Mouse (Mus musculus) cortical plate, adult 2 months (tissue): ENCODE data around the gene Pcbp3. TPM values are rescaled to one million over a fixed set of nuclear protein-coding genes. Genes with fewer than 3 reads are reported as not detected.
A peak's percentile ranks its signal among the peaks of the same experiment; 100 is the strongest.

Experiments used
- H3K27ac ChIP-seq: fragments of 200-500 bp; 2 replicates; pipeline ENCODE4 v1.5.1; 2012; ENCODE audit warnings: low read length, control low read depth, inconsistent platforms; ENCODE audit not compliant: insufficient read depth
- H3K4me1 ChIP-seq: fragments of 200-500 bp; 2 replicates; pipeline ENCODE4 v1.6.1; 2011; ENCODE audit warnings: low read length; ENCODE audit not compliant: control insufficient read depth, insufficient read depth
- H3K4me3 ChIP-seq: fragments of 200-500 bp; 2 replicates; pipeline ENCODE4 v1.5.1; 2011; ENCODE audit warnings: mild to moderate bottlenecking, low read length, control low read depth; ENCODE audit not compliant: insufficient read depth
- CTCF ChIP-seq: fragments of 200-500 bp; IDR thresholded peaks from 2 replicates; pipeline ENCODE4 v1.5.1; 2011; ENCODE audit warnings: mild to moderate bottlenecking, control low read depth, low read length; ENCODE audit not compliant: insufficient read depth; ENCODE audit errors: extremely low read depth
- POLR2A ChIP-seq: fragments of 200-500 bp; IDR thresholded peaks from 2 replicates; pipeline ENCODE4 v1.6.1; 2011; ENCODE audit warnings: mild to moderate bottlenecking, low read length, control low read depth; ENCODE audit not compliant: insufficient read depth; ENCODE audit errors: extremely low read depth
- polyA plus RNA-seq: library from polyadenylated mRNA; depleted of rRNA; stranded (reverse); fragments of >200 nt; gene quantifications from 2 replicates; pipeline ENCODE4 v1.2.3, GENCODE M21; 2012

Gene Pcbp3
- polyA plus RNA-seq, 1 experiment = 49.0 TPM

DNA sequence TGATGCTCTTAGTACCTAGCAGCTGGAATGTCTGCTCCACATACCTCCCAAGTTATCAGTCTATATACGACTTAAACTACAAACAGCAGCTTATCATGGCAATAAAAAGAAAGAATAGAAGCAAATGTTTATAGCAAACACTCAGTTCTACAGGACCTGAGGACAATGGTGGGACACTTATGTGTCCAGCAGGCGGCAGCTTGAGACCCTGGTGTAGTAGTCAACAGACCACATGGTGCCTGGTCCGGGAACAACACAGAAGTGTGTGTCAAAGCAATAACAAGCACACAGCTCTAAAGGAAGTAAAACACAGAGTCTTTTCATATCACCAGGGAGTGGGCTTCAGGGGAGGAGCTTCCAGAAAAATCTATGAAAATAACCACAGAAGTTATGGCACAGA lies 100.7 kb downstream of the Pcbp3 start:
- Histone ChIP-seq H3K4me3 (no peak overlapping the region), H3K4me1 (peaks cover 6% of the 10 kb centered on the region), H3K27ac (no peak overlapping the region)
- no peak for TF ChIP-seq CTCF
- TF ChIP-seq POLR2A = no peak

- no peak overlapping the region for H3K4me3 ChIP-seq
- no peak overlapping the region for H3K27ac ChIP-seq
- H3K4me1 ChIP-seq = peaks cover 6% of the 10 kb centered on the region
- TF ChIP-seq POLR2A (no peak), CTCF (no peak)
These were observed 102.1 kb downstream of the Pcbp3 start for GRCm38 (mm10) chr10:76859355-76860127.

GRCm38 (mm10) chr10:76857879-76858278 lies 103.8 kb downstream of the Pcbp3 start:
- H3K4me3 ChIP-seq = no peak overlapping the region
- TF ChIP-seq CTCF = no peak
- no peak for TF ChIP-seq POLR2A
- no peak overlapping the region for H3K27ac ChIP-seq
- peaks cover 6% of the 10 kb centered on the region for H3K4me1 ChIP-seq

- TF ChIP-seq CTCF = no peak
- TF ChIP-seq POLR2A = no peak
- Histone ChIP-seq H3K27ac (no peak overlapping the region), H3K4me3 (no peak overlapping the region), H3K4me1 (0 out of 2 replicates have a peak, but pooled peaks cover 1% of the 10 kb centered on the region)
These were observed 115.2 kb downstream of the Pcbp3 start for GRCm38 (mm10) chr10:76846480-76846879.

DNA sequence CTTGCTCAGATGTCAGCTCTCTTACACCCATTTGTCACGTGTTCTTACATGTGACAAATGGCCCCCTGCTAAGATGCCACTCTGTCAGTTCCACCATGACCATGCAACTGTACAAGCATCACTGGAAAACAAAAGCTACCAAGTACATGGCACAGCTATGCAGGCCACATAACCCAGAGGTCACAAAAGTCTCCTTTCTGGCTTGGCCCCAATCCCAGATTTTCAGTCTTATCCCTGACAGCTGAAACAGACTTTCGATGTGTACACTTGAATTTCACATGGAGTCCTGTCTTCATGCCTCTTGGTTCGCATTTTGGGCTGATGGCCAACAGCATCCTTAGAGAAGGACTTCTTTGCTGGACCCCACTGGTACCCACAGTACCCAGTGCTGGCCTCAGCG lies 116.8 kb downstream of the Pcbp3 start:
- Histone ChIP-seq H3K27ac (no peak overlapping the region), H3K4me1 (0 out of 2 replicates have a peak, but pooled peaks cover 1% of the 10 kb centered on the region), H3K4me3 (no peak overlapping the region)
- TF ChIP-seq POLR2A (no peak), CTCF (no peak)

DNA sequence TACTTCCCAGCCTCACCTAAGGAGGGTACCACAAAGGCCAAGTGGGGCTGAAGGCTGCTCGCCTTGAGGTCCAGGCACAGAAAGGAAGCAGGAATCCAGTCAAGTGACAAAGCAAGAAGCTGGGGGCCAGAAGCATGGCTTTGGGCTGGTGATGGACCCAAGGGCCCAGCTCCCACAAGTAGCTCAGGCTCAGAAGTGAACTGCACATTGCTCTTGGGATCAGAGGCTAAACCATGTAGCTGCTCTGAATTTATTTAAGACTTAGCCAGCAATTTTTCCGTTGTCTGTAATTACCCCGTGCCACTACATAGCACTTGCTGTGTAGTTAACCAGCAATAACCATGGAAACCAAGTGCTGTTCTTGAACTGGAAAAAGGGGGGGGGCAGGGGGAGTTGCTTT lies 117.3 kb downstream of the Pcbp3 start:
- Histone ChIP-seq H3K27ac (no peak overlapping the region), H3K4me1 (0 out of 2 replicates have a peak, but pooled peaks cover 1% of the 10 kb centered on the region), H3K4me3 (no peak overlapping the region)
- no peak for TF ChIP-seq POLR2A
- no peak for TF ChIP-seq CTCF

DNA sequence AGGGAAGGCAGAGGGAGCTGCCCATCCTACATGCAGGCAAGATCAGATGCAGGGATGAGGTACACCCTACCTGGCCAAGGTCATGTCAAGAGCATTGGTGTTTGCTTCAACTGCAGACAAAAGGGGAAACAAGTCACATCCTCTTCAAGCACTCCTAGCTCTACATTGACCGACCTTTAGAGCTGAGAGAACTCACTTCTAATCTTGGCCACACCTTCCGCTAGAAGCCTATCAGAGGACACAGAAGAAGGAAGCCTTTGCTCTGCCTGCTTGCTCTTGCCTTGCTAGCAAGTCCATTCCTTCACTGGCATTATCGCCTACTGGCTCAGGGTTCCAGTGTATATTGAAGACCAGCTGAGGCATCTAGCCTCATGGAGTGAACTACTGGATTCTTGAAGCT lies 119.6 kb downstream of the Pcbp3 start:
- Histone ChIP-seq H3K4me1 (0 out of 2 replicates have a peak, but pooled peaks cover 1% of the 10 kb centered on the region), H3K4me3 (no peak overlapping the region), H3K27ac (no peak overlapping the region)
- TF ChIP-seq POLR2A = no peak
- no peak for TF ChIP-seq CTCF

DNA sequence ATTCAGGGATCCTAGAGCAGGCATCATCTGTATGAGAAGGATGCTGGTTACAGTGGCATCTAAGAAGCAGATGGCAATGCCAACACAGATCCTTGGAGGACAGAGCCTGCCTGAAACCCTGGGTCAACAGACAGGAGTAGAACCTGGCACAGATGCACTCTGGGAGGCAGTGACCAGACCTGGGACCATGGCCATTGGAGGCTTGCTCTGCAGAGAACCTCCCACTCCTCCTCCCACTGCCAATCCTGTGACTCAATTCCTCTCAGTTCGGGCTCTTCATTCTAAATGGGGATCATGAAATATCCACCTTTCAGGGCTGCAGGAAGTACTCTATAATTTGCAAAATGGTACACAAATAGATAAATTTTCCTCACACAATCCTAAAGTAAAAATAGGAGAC lies 120.5 kb downstream of the Pcbp3 start:
- Histone ChIP-seq H3K27ac (no peak overlapping the region), H3K4me1 (0 out of 2 replicates have a peak, but pooled peaks cover 1% of the 10 kb centered on the region), H3K4me3 (no peak overlapping the region)
- TF ChIP-seq CTCF (no peak), POLR2A (no peak)

GRCm38 (mm10) chr10:76840566-76840965 lies 121.1 kb downstream of the Pcbp3 start:
- H3K4me1 ChIP-seq = 0 out of 2 replicates have a peak, but pooled peaks cover 1% of the 10 kb centered on the region
- TF ChIP-seq POLR2A (no peak), CTCF (no peak)
- no peak overlapping the region for H3K27ac ChIP-seq
- H3K4me3 ChIP-seq = no peak overlapping the region

- peak; percentile 100 for TF ChIP-seq CTCF
- no peak for TF ChIP-seq POLR2A
- Histone ChIP-seq H3K4me1 (no peaks in the 10 kb centered on the region), H3K27ac (no peak overlapping the region), H3K4me3 (no peak overlapping the region)
These were observed 126.0 kb downstream of the Pcbp3 start for GRCm38 (mm10) chr10:76835497-76836357.
